Mouse (Mus musculus): ENCODE data around the gene Edc4. TPM values are rescaled to one million over a fixed set of nuclear protein-coding genes. Genes with fewer than 3 reads are reported as not detected.

Edc4 gene
- total RNA-seq, 4 experiments from 2014 or later: 34.1 to 61.1 (median 46.6) TPM

- no peak for DNase-seq
Observed at GRCm38 (mm10) chr8:105942542-105942941, 61.9 kb downstream of the Edc4 start.

GRCm38 (mm10) chr8:105943321-105943739, 62.6 kb downstream of the Edc4 start, which contains the start of gene Lcat:
Gene Lcat (minus strand): TSS chr8:105943382.
- DNase-seq: no peak

Other genes with a start within 250 kb of the Edc4 start
- 10 to 100 TPM; 61.2 to 79.1 (median 67.7) TPM for gene Ctcf, start 244.3 kb upstream of the Edc4 start, total RNA-seq (2022)
- gene Agrp, start 243.5 kb upstream of the Edc4 start, total RNA-seq (2022): 10 to 100 TPM in 1 of 4 experiments, 1 to 10 TPM in 2, under 1 TPM in 1; 0.97 to 11.6 (median 4.2) TPM
- gene Carmil2, start 194.6 kb upstream of the Edc4 start, total RNA-seq (2022): 1 to 10 TPM; 2.1 to 3.9 (median 3.1) TPM
- gene Acd, start 179.8 kb upstream of the Edc4 start, total RNA-seq (2022): 10 to 100 TPM; 22.3 to 37.1 (median 29.5) TPM
- 10 to 100 TPM; 10.7 to 14.2 (median 12.8) TPM for gene Pard6a, start 179.7 kb upstream of the Edc4 start, total RNA-seq (2022)
- gene 4933405L10Rik, start 173.2 kb upstream of the Edc4 start, total RNA-seq (2022): not detected
- 1 to 10 TPM; 4.6 to 8.1 (median 5.8) TPM for gene Enkd1, start 172.7 kb upstream of the Edc4 start, total RNA-seq (2022)
- gene Gfod2, start 122.2 kb upstream of the Edc4 start, total RNA-seq (2022): 10 to 100 TPM in 2 of 4 experiments, 1 to 10 TPM in 2; 8.9 to 10.9 (median 10.0) TPM
- 10 to 100 TPM; 25.7 to 30.1 (median 27.3) TPM for gene Ranbp10, start 53.5 kb upstream of the Edc4 start, total RNA-seq (2022)
- gene Tsnaxip1, start 53.1 kb upstream of the Edc4 start, total RNA-seq (2022): not detected
- 1 to 10 TPM; 6.2 to 9.7 (median 7.3) TPM for gene Cenpt, start 27.6 kb upstream of the Edc4 start, total RNA-seq (2022)
- gene Thap11, start 25.7 kb upstream of the Edc4 start, total RNA-seq (2022): 10 to 100 TPM; 38.2 to 45.1 (median 43.6) TPM
- 10 to 100 TPM; 28.5 to 37.2 (median 29.0) TPM for gene Nutf2, start 20.3 kb upstream of the Edc4 start, total RNA-seq (2022)
- 1 to 10 TPM in 3 of 4 experiments, under 1 TPM in 1; 0.75 to 2.3 (median 1.7) TPM for gene Nrn1l, start 12.7 kb downstream of the Edc4 start, total RNA-seq (2022)
- 10 to 100 TPM; 34.1 to 36.1 (median 34.9) TPM for gene Pskh1, start 19.6 kb downstream of the Edc4 start, total RNA-seq (2022)
- gene Ctrl, start 53.0 kb downstream of the Edc4 start, total RNA-seq (2022): 1 to 10 TPM in 1 of 4 experiments, under 1 TPM in 2, not detected in 1; 0.78 to 1.8 (median 0.86) TPM
- gene Psmb10, start 57.6 kb downstream of the Edc4 start, total RNA-seq (2022): 100 to 1,000 TPM in 1 of 4 experiments, 10 to 100 TPM in 3; 66.8 to 110 (median 68.4) TPM
- gene Lcat, start 62.5 kb downstream of the Edc4 start, total RNA-seq (2022): 1 to 10 TPM; 1.1 to 3.1 (median 2.2) TPM
- gene Slc12a4, start 85.2 kb downstream of the Edc4 start, total RNA-seq (2022): 10 to 100 TPM; 46.2 to 86.2 (median 68.3) TPM
- gene Dpep3, start 98.5 kb downstream of the Edc4 start, total RNA-seq (2022): not detected
- gene Dus2, start 110.5 kb downstream of the Edc4 start, total RNA-seq (2022): 10 to 100 TPM; 16.1 to 26.6 (median 22.3) TPM
- not detected for gene Dpep2nb, start 125.1 kb downstream of the Edc4 start, total RNA-seq (2022)
- gene Ddx28, start 131.0 kb downstream of the Edc4 start, total RNA-seq (2022): 10 to 100 TPM; 17.3 to 19.0 (median 17.9) TPM
- 10 to 100 TPM; 42.3 to 54.0 (median 43.6) TPM for gene Nfatc3, start 178.0 kb downstream of the Edc4 start, total RNA-seq (2022)

All from adrenal gland, adult 8-10 months (tissue).